Mouse (Mus musculus): ENCODE data around the gene Dguok.

The Dguok gene

DNA sequence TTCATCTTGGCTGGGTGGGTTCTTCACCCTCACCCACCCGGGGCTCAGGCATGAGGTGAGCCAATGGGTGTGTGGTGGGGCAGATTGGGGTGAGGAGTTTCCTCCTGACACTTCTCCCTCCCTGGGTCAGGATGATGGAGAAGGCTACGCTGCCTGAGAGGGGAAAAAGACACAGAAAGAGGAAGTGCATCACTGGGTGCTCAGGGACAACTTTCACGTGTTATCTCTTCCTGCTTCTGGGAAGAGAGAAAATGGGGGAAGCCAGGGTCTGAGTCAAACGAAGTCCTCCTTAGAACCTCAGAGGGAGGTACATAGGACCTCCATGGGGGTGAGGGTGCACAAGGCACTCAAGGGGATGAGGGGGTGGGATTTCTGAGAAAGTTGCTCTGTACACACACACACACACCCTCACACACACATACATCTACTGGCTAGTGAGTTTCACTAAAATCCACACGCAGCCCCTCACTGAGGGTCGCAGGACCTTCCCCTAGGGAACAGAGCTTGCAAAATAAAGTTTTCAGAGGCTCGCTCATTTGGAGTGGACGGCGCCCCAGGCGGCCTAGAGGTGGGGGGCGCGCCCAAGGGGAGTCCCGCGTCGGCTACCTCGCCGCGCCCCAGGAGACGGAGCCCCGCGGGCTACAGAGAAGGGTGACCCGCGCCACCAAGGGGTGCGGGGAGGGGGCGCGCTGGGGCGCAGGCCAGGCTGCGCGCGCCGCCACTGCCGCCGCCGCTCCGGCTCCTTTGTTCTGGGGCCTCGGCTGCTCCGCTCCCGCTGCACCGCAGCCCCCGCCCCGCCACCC, 51.2 kb downstream of the Dguok start:
- DNase-seq (ENCODE audit: low spot score), result peak; percentile 45

- DNase-seq (ENCODE audit: low spot score), result no peak
Observed at GRCm38 (mm10) chr6:83453706-83454105, 53.1 kb downstream of the Dguok start.

GRCm38 (mm10) chr6:83450451-83451303, 56.1 kb downstream of the Dguok start:
- DNase-seq (ENCODE audit: low spot score), result no peak

DNA sequence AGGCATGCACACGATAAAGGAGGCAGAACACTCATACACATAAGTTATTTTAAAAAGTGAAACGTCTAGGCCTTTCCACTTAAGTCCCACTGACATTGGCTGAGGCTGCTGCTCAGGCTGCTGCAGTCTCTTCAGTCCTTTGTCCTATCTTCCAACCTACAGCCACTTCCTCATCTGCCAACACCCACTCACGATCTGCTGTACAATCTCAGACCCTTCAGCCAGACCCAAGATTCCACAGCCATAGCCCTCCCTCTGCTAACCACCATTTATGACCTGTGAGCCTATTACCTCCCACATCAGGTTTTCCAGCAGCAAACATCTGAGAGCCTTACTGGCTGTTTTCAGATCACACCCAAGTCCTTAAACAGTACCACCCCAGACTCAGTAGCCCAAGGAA, 57.3 kb downstream of the Dguok start:
- no peak for DNase-seq (ENCODE audit: low spot score)

DNA sequence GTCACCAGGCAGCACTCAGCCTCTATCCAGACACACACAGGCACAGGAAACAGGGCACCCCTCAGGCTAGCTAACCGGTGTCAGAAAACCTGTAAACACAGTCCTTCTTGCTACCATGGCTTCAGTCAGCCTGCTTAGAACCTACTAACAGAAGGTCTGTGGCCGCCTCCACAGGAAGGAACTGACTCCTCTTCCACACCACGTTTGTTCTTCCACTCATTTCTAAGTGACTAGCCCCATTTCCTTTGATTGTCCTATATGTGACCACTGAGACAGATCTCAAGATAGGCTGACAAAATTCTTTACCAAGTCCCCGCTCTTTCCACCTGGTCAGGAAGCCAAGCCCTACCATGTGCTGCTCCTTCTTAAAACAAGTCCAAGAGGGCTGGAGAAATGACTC, 57.9 kb downstream of the Dguok start:
- no peak for DNase-seq (ENCODE audit: low spot score)

DNA sequence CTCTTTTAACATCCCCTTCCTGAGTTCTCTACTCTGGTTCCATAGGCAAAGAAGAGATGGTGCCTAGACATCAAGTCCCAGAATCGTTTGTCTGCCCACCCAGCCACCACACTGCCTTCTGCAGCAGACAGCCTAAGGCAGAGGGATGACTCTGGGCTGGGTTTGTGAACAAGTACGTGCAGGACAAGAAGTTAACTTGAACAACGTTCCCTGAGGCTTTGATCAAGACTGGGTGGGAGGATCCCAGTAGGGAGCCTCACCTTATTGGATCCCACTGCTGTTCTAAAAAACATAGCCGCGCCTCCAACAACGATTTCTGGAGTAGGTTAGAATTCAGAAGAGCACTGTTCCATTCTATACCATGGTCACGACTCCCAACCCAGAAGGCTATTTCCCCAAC, 59.7 kb downstream of the Dguok start:
- no peak for DNase-seq (ENCODE audit: low spot score)

GRCm38 (mm10) chr6:83445796-83446195, 61.0 kb downstream of the Dguok start:
- DNase-seq (ENCODE audit: low spot score), result no peak

GRCm38 (mm10) chr6:83443441-83444340, 63.1 kb downstream of the Dguok start:
- DNase-seq (ENCODE audit: low spot score), result peak; percentile 85

DNA sequence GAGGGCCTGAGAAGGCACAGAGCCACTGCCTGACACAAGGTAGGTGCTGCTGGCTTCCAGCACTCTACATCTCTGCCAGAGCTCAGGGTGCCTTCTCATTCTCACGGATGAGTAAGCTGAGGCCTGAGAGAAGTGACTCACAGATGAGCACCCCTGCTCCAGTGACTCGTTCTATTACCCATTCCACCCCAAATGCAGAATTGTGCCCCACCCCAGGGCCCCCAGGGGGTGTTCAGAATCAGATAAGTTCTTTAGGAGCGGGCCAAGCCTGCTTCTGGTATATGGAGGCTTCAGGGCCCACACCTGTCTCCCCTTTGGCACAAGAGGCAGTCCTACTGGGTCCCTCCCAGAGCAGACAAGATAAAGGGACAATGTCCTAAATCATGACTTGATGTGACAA, 64.1 kb downstream of the Dguok start:
- no peak for DNase-seq (ENCODE audit: low spot score)

GRCm38 (mm10) chr6:83441259-83442061, 65.3 kb downstream of the Dguok start:
- DNase-seq (ENCODE audit: low spot score), result peak; percentile 94

- peak; percentile 67 for DNase-seq (ENCODE audit: low spot score)
Observed at GRCm38 (mm10) chr6:83440510-83441258, 66.1 kb downstream of the Dguok start.

- no peak for DNase-seq (ENCODE audit: low spot score)
Observed at GRCm38 (mm10) chr6:83440197-83440509, 66.6 kb downstream of the Dguok start.

DNA sequence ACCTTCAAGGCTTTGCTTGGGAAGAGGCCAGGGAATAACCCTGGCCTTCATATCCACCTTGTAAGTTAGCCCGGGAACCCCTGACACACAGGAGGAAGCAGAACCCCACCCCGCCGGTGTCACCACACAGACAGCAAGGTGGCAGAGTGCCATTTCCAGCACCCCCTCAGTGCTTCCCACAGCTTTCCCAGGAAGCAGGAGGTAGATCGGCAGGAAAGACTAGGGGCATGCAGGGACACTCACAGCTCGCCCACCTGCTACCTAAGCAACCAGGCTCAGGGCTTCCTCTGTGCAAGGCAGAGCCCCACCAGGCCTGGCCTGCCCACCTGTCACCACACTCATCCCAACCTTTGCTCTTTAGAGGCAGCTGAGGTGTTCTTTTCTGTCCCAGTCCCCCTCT, 67.0 kb downstream of the Dguok start:
- no peak for DNase-seq (ENCODE audit: low spot score)

DNA sequence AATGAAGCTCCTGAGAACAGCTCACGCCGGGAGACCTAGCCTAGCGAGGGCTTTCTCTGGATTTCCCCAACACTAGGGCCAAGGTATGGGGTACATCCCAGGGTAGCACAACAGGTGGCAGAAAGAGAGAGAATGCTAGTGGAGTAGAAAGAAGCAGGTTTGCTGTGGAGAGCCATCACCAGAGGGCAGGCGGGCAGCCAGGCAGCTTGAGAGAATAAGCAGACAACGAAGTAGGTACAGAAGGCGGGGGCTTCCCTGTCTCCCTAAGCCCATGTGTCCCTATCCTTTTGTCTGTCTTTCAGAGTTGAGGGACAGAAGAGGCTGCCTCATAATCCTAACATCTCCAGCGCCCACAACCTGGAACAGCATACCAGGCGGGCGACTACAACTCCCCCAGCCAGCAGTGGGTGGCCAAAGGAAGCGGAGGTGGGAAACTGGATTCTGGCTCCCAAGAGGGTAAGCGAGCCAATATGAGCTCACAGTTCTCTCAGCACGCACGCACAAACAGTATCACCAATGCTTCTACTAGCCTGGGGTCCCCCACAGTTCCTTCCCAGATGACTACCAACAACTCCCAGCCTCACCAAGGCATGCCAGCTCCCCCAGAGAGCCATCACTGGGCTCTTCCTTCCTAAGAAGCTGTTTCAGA, 67.5 kb downstream of the Dguok start:
- DNase-seq (ENCODE audit: low spot score), result no peak

DNA sequence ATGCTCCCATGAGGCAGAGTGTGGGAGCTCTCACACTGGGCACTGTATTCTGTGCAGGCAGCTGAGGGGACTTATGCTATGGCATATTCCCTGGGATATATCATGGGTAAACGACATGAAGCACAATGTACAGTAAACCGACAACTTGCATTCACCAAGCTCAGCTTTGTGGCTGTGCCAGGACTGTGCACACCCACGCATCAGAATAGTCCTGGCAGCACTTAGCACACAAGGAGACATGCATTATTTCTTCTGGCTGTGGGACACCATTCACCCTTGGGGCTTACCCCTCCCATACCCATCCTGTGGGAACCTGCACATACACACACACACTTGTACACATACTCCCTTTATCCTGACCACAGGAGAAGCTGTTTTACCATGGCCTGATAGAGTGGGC, 68.2 kb downstream of the Dguok start:
- no peak for DNase-seq (ENCODE audit: low spot score)

DNA sequence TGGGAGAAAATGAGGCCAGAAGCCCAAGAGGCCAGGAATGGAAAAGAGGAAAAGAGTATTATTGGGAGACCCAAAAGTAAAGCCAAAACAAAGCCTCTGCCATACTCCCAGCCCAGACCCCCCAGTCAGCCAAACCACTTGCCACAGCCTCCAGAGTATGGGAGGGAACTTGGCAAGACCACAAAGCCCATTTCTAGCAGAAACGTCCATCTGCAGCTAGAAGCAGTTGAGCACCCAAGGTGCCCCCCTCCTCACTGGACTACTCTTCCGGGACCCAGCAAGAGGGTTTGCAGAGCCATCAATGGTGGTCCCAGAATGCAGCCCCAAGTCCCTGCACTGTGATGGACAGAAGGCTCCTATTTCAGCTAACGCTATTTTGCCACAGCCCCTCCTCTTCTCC, 69.0 kb downstream of the Dguok start:
- DNase-seq (ENCODE audit: low spot score), result no peak

GRCm38 (mm10) chr6:83437225-83437624, 69.5 kb downstream of the Dguok start:
- no peak for DNase-seq (ENCODE audit: low spot score)

- no peak for DNase-seq (ENCODE audit: low spot score)
Observed at GRCm38 (mm10) chr6:83436547-83436946, 70.2 kb downstream of the Dguok start.

- peak; percentile 32 for DNase-seq (ENCODE audit: low spot score)
Observed at GRCm38 (mm10) chr6:83435174-83435573, 71.6 kb downstream of the Dguok start.

- DNase-seq (ENCODE audit: low spot score), result no peak
Observed at GRCm38 (mm10) chr6:83433546-83433945, 73.2 kb downstream of the Dguok start.

Data from ovary, postnatal 36 days (tissue).